Mouse (Mus musculus): ENCODE data around the gene Vps37b.

- no peak for TF ChIP-seq POLR2A (IDR thresholded peaks at IDR 0.05; ENCODE audit: borderline replicate concordance, insufficient read depth, low read length)
- TF ChIP-seq CTCF (IDR thresholded peaks at IDR 0.05; ENCODE audit: borderline replicate concordance, insufficient read depth, low read depth, low read length), result no peak
Measured at GRCm38 (mm10) chr5:123974179-123974485, 57.9 kb downstream of the Vps37b start.
